Mouse (Mus musculus) central nervous system, embryonic 14 days (tissue): Measurements from ENCODE around the gene Lce1a2. TPM values are rescaled to one million over a fixed set of nuclear protein-coding genes. Genes with fewer than 3 reads are reported as not detected.

Experiments used
- polyA plus RNA-seq: library from polyadenylated mRNA; depleted of rRNA; stranded (reverse); fragments of >200 nt; gene quantifications from 2 replicates; pipeline ENCODE4 v1.2.3, GENCODE M21; 2012; rRNA removed

The Lce1a2 gene
- polyA plus RNA-seq: not detected in 2 replicates

DNA sequence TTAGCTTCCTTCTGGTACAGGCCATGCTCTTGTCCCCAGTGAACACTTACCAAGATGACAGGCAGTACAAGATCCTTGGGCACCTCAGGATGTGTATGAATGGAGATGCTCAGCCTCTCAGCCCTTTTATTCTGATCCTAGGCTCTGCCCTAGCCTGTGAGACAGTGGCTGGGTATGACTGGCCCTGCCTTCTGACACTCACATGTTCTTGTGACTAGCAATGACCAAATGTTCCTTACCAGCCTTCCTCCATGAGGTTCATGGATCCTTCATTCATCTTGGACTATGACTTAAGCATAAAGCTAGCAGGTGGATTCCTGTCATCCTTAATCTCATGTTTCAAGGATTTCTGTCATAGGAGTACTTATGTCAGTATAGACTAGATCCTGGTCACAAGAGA is at the start of gene Lce1a2:
Gene Lce1a2 (minus strand): TSS at position 101 of the 400 bp plus-strand sequence.

GRCm38 (mm10) chr3:92708974-92709373 is 38.9 kb upstream of the Lce1a2 start, which contains the start of gene Lce1e:
Gene Lce1e (minus strand): TSS chr3:92709074.

DNA sequence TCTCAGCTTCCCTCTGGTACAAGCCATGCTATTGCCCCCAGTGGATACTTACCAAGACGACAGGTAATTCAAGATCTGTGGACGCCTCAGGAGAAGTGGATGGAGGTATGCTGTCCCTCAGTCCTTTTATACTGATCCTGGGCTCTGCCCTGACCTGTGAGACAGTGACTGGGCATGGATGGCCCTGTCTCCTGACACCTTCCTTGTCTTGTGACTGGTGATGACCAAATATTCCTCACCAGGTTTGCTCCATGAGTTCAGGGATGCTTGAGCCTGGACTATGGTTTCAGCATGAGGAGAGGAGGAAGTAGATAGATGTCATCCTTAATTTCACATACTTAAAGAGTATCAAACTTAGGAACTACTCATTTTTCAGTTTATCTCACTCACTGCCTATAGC is 17.0 kb upstream of the Lce1a2 start, which contains the start of gene Lce1d:
Gene Lce1d (minus strand): TSS at position 101 of the 400 bp plus-strand sequence.

GRCm38 (mm10) chr3:92678947-92679346 is 8.8 kb upstream of the Lce1a2 start, which contains the start of gene Lce1c:
Gene Lce1c (plus strand): TSS chr3:92679247.

GRCm38 (mm10) chr3:92656826-92657225 is 13.3 kb downstream of the Lce1a2 start, which contains the start of gene Lce1b:
Gene Lce1b (minus strand): TSS chr3:92656926.

DNA sequence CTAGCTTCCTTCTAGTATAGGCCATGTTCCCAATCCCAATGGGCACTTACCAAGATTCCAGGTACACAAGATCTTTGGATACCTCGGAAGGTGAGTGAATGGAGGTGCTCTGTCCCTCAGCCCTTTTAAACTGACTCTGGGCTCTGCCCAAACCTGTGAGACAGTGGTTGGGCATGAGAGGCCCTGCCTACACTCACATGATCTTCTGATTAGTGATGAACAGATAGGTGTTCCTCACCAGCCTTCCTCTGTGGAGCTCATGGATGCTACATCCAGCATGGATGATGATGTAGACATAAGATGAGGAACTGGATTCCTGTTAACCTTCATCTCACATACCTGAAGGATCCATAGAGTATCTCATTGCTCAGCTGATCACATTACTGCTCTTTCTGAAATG is 21.9 kb downstream of the Lce1a2 start, which contains the start of gene Lce1a1:
Gene Lce1a1 (minus strand): TSS at position 101 of the 400 bp plus-strand sequence.

GRCm38 (mm10) chr3:92621560-92621959 is 48.6 kb downstream of the Lce1a2 start, which contains the start of gene Lce6a:
Gene Lce6a (minus strand): TSS chr3:92621660.

Other genes starting within 250 kb of the Lce1a2 start
- 4.8 and 5.0 TPM in 2 replicates for gene Gm9774, start 240.9 kb downstream of the Lce1a2 start, polyA plus RNA-seq
- gene Sprr2k, start 237.7 kb downstream of the Lce1a2 start, polyA plus RNA-seq: not detected in 2 replicates
- not detected in 2 replicates for gene Sprr1b, start 231.5 kb downstream of the Lce1a2 start, polyA plus RNA-seq
- not detected in 2 replicates for gene Sprr3, start 211.6 kb downstream of the Lce1a2 start, polyA plus RNA-seq
- 0.40 TPM in 1 of 2 replicates, not detected in the other for gene Sprr1a, start 184.4 kb downstream of the Lce1a2 start, polyA plus RNA-seq
- not detected in 2 replicates for gene Sprr4, start 169.8 kb downstream of the Lce1a2 start, polyA plus RNA-seq
- not detected in 2 replicates for gene 2310046K23Rik, start 135.8 kb downstream of the Lce1a2 start, polyA plus RNA-seq
- gene Ivl, start 96.6 kb downstream of the Lce1a2 start, polyA plus RNA-seq: 0.05 TPM in 1 of 2 replicates, not detected in the other
- gene Smcp, start 81.3 kb downstream of the Lce1a2 start, polyA plus RNA-seq: not detected in 2 replicates
- not detected in 2 replicates for gene 2210017I01Rik, start 62.8 kb downstream of the Lce1a2 start, polyA plus RNA-seq
- not detected in 2 replicates for gene Lce6a, start 48.7 kb downstream of the Lce1a2 start, polyA plus RNA-seq
- gene Lce1a1, start 22.0 kb downstream of the Lce1a2 start, polyA plus RNA-seq: not detected in 2 replicates
- not detected in 2 replicates for gene Lce1b, start 13.4 kb downstream of the Lce1a2 start, polyA plus RNA-seq
- gene Lce1c, start 8.9 kb upstream of the Lce1a2 start, polyA plus RNA-seq: not detected in 2 replicates
- gene Lce1d, start 16.9 kb upstream of the Lce1a2 start, polyA plus RNA-seq: not detected in 2 replicates
- not detected in 2 replicates for gene Lce1e, start 38.8 kb upstream of the Lce1a2 start, polyA plus RNA-seq
- not detected in 2 replicates for gene Lce1f, start 50.0 kb upstream of the Lce1a2 start, polyA plus RNA-seq
- not detected in 2 replicates for gene Gm38119, start 68.8 kb upstream of the Lce1a2 start, polyA plus RNA-seq
- gene Lce1g, start 82.0 kb upstream of the Lce1a2 start, polyA plus RNA-seq: not detected in 2 replicates
- gene Lce1h, start 94.8 kb upstream of the Lce1a2 start, polyA plus RNA-seq: not detected in 2 replicates
- gene Lce1i, start 108.6 kb upstream of the Lce1a2 start, polyA plus RNA-seq: not detected in 2 replicates
- not detected in 2 replicates for gene Lce1j, start 120.2 kb upstream of the Lce1a2 start, polyA plus RNA-seq
- not detected in 2 replicates for gene Lce1k, start 137.6 kb upstream of the Lce1a2 start, polyA plus RNA-seq
- gene Kprp, start 156.9 kb upstream of the Lce1a2 start, polyA plus RNA-seq: not detected in 2 replicates
- not detected in 2 replicates for gene Lce1l, start 181.0 kb upstream of the Lce1a2 start, polyA plus RNA-seq
- gene 2310050C09Rik, start 199.9 kb upstream of the Lce1a2 start, polyA plus RNA-seq: not detected in 2 replicates